Mouse (Mus musculus) testis, adult 2 months (tissue): Measurements from ENCODE around the gene Sema5a. TPM values are rescaled to one million over a fixed set of nuclear protein-coding genes. Genes with fewer than 3 reads are reported as not detected.

ENCODE experiments used
- H3K27ac ChIP-seq: fragments of 200-500 bp; 2 replicates; pipeline ENCODE4 v1.5.1; 2012; ENCODE audit warnings: low read depth, low read length; ENCODE audit not compliant: control insufficient read depth, insufficient read depth
- H3K27me3 ChIP-seq: fragments of 200-500 bp; 2 replicates; pipeline ENCODE4 v1.6.1; 2012; ENCODE audit warnings: mild to moderate bottlenecking, low read length, moderate library complexity; ENCODE audit not compliant: control insufficient read depth, insufficient read depth
- H3K36me3 ChIP-seq: fragments of 200-500 bp; 2 replicates; pipeline ENCODE4 v1.6.1; 2012; ENCODE audit warnings: mild to moderate bottlenecking, low read length; ENCODE audit not compliant: control insufficient read depth, insufficient read depth
- H3K4me1 ChIP-seq: fragments of 200-500 bp; 2 replicates; pipeline ENCODE4 v1.6.1; 2012; ENCODE audit warnings: low read length; ENCODE audit not compliant: control insufficient read depth, insufficient read depth
- H3K4me3 ChIP-seq: fragments of 200-500 bp; 2 replicates; pipeline ENCODE4 v1.5.1; 2012; ENCODE audit warnings: low read depth, mild to moderate bottlenecking, low read length, moderate library complexity, mixed read lengths; ENCODE audit not compliant: control insufficient read depth
- CTCF ChIP-seq: fragments of 200-500 bp; IDR thresholded peaks from 2 replicates; pipeline ENCODE4 v1.5.1; 2012; ENCODE audit warnings: low read depth, mild to moderate bottlenecking, inconsistent platforms, low read length, moderate library complexity; ENCODE audit not compliant: control insufficient read depth, insufficient read depth, insufficient replicate concordance
- POLR2A ChIP-seq: fragments of 200-500 bp; IDR thresholded peaks from 2 replicates; pipeline ENCODE4 v1.6.1; 2012; ENCODE audit warnings: low read depth, mild to moderate bottlenecking, inconsistent platforms, low read length, moderate library complexity; ENCODE audit not compliant: control insufficient read depth
- polyA plus RNA-seq: library from polyadenylated mRNA; depleted of rRNA; stranded (reverse); fragments of >200 nt; gene quantifications from 2 replicates; pipeline ENCODE4 v1.2.3, GENCODE M21; 2012

Sema5a gene
- polyA plus RNA-seq, 1 experiment: 4.5 TPM

DNA sequence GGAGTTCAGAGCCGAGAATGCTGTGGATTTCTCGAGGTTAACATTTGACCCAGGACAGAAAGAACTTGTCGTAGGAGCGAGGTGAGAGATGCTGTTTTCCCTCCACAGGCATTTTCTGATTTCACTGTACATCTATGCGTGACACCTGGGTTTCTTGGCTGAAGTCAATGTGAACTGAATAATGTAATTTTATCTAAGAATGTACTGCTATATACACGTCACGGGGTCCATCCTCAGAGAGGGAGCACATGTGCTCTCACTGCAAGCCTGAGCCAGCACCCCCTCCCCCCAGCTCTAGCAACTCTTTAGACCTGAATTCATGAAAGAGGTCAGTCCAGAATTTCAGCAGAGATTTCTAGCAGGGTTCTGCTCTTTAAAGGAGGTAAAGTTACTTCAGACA, 215.6 kb downstream of the Sema5a start:
- Histone ChIP-seq H3K27ac (no peak overlapping the region), H3K36me3 (no peaks in the 10 kb centered on the region), H3K27me3 (no peaks in the 10 kb centered on the region), H3K4me3 (no peak overlapping the region), H3K4me1 (no peaks in the 10 kb centered on the region)
- no peak for TF ChIP-seq POLR2A
- TF ChIP-seq CTCF: no peak

DNA sequence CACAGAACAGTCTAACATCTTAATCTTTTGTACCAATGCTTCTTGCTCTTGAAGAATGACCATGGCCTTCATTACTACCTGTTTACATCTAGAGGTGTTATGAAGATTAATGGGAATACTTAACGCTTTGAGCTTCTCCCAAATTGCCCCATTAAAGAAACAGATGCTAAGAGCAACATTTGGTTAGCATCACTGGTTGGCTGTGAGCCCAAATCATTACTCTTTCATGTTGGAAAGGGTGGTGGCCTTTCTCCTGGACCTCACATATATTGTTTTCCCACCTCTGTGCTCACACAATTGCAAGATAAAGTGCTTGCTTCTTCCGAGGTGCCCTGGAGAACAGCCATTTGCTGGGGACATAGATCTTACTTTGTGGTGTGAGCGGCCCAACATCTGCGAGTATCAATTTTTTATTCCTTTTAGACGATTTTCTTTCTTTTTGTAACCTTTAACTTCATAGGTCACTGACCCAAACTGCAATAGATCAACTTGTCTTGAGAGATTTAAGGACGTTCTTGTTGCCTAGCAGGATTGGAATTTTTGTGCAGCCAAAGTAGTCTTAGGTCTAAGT, 227.0 kb downstream of the Sema5a start:
- Histone ChIP-seq H3K27ac (no peak overlapping the region), H3K36me3 (no peaks in the 10 kb centered on the region), H3K27me3 (no peaks in the 10 kb centered on the region), H3K4me1 (no peaks in the 10 kb centered on the region), H3K4me3 (no peak overlapping the region)
- TF ChIP-seq CTCF (no peak), POLR2A (no peak)

DNA sequence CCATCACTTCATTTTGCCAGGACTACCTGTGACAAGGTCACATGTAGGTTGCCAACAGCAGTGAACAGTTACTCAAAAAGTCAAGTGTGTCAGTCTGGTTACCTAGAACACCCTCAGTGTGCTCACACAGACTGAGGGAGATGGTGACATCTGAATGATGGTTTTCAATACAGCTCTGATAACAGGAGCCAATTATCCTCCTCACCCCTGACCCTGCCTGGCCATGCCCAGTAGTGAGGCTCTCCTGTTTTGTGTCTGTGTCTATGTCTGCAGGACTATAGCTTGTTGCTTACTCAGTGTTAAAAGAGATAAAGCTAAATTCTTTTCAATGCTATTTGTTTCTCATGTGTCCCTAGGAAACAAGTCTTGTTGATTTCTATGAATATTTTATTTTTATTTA, 236.1 kb downstream of the Sema5a start:
- Histone ChIP-seq H3K4me1 (no peaks in the 10 kb centered on the region), H3K27me3 (no peaks in the 10 kb centered on the region), H3K4me3 (no peak overlapping the region), H3K36me3 (no peaks in the 10 kb centered on the region), H3K27ac (no peak overlapping the region)
- TF ChIP-seq CTCF (no peak), POLR2A (no peak)

DNA sequence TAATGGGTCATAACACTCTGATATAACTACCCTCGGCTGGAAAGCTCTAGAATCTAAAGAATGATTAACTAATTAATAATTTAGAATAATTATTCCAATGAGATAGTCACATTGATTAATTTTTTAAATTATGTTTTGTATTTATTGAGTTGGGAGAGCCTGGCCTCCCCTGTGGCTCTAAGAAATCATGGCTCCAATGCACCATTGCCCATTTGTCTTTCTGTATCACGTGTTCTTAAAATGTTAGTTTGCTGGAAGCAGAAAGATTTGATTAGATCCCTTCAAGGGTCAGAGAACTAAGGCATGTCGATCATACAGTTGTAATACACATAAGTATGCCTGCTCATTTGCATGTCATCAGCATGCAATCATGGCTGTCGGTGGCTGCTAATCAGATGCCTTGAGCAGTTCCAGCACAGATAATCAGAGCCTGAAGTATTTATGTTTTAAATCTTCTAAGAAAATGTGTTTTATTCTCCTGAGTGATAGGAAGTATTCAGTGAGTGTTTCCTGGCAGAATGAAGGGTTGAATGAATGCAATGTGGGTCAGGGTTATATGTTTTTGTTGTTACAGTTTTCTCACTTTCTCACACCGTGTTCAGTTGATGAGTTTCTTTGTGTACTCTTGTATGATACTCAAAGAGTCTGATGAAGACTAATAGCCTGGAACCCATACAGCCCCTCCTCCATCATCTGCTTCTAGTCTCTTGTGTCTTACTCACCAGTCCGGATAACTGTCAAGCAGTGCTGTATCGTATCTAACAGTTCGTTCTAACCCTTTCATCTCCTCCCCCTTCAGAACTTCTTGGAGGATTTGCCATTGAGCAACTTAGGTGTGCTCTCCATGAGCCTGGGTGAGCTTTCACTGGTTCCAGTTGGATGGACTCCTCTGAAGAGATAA, 240.7 kb downstream of the Sema5a start:
- Histone ChIP-seq H3K4me1 (no peaks in the 10 kb centered on the region), H3K27ac (no peak overlapping the region), H3K36me3 (no peaks in the 10 kb centered on the region), H3K4me3 (no peak overlapping the region), H3K27me3 (no peaks in the 10 kb centered on the region)
- no peak for TF ChIP-seq CTCF
- TF ChIP-seq POLR2A: no peak

DNA sequence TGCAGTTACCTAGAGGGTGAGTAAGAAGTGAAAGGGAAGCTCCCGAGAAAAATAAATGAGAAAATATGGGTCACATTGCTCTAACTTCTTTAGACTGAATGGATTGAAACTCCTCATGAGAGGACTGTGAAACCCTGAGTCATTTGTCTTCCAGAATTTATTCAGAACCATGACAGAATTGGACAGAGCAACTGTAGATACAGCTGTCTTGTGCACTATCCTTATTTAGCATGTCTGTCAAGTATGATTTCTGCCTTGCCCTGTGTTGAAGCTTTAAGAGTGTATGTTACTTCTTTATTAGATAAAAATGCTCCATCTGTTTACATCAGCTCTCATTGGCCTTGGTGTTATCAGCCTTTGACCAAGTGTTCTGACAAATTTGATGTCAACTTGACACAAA, 243.4 kb downstream of the Sema5a start:
- Histone ChIP-seq H3K27ac (no peak overlapping the region), H3K4me3 (no peak overlapping the region), H3K36me3 (no peaks in the 10 kb centered on the region), H3K27me3 (no peaks in the 10 kb centered on the region), H3K4me1 (no peaks in the 10 kb centered on the region)
- TF ChIP-seq POLR2A (no peak), CTCF (no peak)

DNA sequence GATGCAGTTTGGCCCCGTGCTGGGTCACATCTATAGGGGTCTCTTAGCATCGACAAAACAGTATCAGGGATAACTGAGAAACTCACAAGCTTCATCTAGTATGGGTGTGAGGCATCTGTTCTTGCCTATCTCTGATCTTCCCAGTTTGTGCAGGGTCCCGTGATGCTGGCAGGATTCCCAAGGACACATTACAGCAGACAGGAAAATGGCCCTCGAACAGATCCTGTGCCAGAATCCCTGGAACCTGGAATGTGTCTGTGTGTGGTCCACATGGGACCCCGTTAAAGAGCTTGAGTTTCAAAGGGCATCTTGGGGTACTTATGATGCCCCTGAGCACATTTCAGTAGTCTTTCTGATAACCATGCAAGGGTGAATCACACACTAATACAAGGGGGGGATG, 249.6 kb downstream of the Sema5a start:
- Histone ChIP-seq H3K4me3 (no peak overlapping the region), H3K4me1 (no peaks in the 10 kb centered on the region), H3K36me3 (no peaks in the 10 kb centered on the region), H3K27ac (no peak overlapping the region), H3K27me3 (no peaks in the 10 kb centered on the region)
- no peak for TF ChIP-seq CTCF
- no peak for TF ChIP-seq POLR2A

DNA sequence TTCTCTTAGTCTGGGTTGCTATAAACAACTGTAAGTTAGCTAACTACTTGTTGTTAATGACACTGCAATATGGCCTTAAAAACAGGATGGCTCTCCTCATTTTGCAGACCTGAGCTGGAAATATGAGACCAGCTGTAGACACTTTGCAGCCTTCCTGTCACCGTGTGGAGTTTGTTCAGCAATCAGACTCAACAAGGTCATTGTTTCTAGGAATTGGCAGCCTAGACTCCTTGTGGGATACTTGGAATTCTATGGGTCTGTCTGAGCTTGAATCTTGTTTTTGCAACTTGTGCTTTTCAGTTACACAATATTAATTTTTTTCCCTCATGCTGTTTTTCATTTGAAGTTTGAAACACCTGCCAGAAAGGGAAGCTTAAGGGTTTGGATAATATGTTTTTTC, 250.3 kb downstream of the Sema5a start:
- no peaks in the 10 kb centered on the region for H3K27me3 ChIP-seq
- H3K4me3 ChIP-seq: no peak overlapping the region
- TF ChIP-seq POLR2A (no peak), CTCF (no peak)
- H3K36me3 ChIP-seq: no peaks in the 10 kb centered on the region
- no peaks in the 10 kb centered on the region for H3K4me1 ChIP-seq
- no peak overlapping the region for H3K27ac ChIP-seq

DNA sequence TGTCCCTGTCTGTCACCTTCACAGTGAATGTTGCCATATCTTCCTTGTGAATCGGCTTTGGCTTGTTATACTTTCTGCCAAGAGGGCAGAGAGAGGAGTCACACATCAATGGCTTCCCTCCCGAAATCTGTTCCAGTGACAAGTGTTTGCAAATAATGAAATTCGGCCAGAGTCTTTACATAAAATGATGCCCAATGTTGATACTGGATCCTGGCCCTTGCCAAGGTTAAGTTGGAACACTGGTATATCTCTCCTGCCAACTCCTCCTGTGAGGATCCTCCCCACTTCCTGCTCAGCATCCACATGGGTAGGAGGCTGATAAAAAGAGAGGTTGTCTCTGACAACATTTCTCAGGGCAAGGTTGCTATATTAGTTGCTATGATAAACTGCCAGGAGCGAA, 252.3 kb downstream of the Sema5a start:
- TF ChIP-seq CTCF (no peak), POLR2A (no peak)

More for the DNA sequence above, 252.3 kb downstream of the Sema5a start:
- no peak overlapping the region for H3K4me3 ChIP-seq
- H3K36me3 ChIP-seq: no peaks in the 10 kb centered on the region
- no peak overlapping the region for H3K27ac ChIP-seq
- H3K4me1 ChIP-seq: no peaks in the 10 kb centered on the region
- H3K27me3 ChIP-seq: no peaks in the 10 kb centered on the region
